Mouse (Mus musculus) naive thymus-derived CD4-positive, alpha-beta T cell, adult 2 months (primary cell): ENCODE results near the gene Ezh1.

Experiments used
- DNase-seq: peaks from one replicate; pipeline ENCODE4 v3.0.0-alpha.2; 2011; ENCODE audit warnings: low read depth

Gene Ezh1

DNA sequence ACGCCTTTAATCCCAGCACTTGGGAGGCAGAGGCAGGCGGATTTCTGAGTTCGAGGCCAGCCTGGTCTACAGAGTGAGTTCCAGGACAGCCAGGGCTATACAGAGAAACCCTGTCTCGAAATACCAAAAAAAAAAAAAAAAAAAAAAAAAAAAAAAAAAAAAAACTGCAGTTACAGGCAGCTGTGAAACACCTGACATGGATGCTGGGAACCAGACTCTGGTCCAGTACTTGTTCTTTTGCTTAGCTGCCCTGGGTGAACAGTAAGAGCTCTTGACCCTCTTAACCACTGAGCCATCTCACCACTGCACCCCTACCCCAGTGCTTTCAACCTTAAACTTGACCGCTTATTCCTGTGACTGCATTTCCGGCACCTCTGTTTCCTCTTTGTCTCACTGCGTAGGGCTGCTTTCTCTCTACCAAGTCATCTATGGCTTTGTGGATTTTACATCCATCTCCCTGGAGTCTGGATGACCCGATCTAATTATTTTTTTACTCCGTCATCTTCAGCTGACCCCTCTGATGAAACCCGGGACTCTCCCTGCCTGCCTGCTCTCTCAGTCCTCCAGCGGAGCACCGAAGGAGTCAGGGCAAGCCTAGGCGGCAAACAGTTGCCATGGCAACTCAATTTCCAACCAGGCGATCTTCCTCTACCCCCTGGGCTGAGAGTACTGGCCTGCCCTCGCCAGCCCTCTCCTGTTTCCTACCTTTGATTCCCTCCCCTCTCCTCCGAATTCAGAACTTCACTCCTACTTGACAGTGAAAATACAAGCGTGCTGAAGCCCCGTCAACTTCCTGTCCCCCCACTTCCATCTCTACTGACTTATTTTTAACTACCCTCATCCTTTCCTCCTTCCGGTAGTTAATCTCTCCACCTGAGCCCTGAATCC is 82.7 kb downstream of the Ezh1 start:
- DNase-seq: peak; percentile 80

DNA sequence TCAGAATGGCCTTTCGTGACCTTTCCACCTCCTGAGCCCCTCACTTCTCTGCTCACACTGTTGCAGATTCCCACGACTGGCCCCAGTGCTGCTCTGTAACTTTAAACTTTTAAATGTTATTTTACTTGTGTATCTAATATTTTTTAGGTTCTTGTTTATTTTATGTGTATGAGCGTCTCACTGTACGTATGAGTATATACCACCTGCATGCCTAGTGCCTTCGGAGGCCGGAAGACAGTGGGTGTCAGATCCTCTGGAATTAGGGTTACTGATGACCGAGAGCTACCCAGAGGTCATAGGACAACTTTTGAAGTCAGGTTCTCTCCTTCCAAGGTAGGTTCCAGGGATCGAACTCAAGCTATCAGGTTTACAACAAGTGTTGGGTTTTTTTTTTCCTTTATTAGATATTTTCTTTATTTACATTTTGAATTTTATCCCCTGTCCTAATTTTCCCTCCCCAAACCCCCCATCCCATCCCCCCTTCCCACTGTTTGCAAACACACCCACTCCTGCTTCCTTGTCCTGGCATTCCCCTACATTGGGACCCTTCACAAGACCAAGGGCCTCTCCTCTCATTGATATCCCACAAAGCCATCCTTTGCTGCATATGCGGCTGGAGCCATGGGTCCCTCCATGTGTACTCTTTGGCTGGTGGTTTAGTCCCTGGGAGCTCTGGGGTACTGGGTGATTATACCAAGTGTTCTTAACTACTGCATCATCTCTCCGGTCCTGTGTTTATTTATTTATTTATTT is 83.9 kb downstream of the Ezh1 start:
- DNase-seq: no peak
